Mouse (Mus musculus): ENCODE measurements around the gene Mvd. TPM values are rescaled to one million over a fixed set of nuclear protein-coding genes. Genes with fewer than 3 reads are reported as not detected.

Gene Mvd
- polyA plus RNA-seq, 1 experiment, result 6.3 TPM

- H3K4me3 ChIP-seq (replicated peaks; ENCODE audit: control insufficient read depth, low read depth, low read length), result no peak overlapping the region
- WGBS, result 75% methylated on average over 7 of the region's 7 CpGs
- no peaks in the 10 kb centered on the region; the same call in 1 of the 2 replicates for H3K4me1 ChIP-seq (ENCODE audit: control insufficient read depth, insufficient read depth, low read length)
- TF ChIP-seq POLR2A (IDR thresholded peaks at IDR 0.05; ENCODE audit: borderline replicate concordance, control insufficient read depth, low read depth, low read length), result no peak
- no peak for TF ChIP-seq CTCF (IDR thresholded peaks at IDR 0.05; ENCODE audit: control insufficient read depth, insufficient read depth, low read length)
- H3K27ac ChIP-seq (ENCODE audit: control insufficient read depth, insufficient read depth, low read depth, low read length, poor library complexity), result no peak overlapping the region
Observed at GRCm38 (mm10) chr8:122451161-122451703, 8.0 kb upstream of the Mvd start.

DNA sequence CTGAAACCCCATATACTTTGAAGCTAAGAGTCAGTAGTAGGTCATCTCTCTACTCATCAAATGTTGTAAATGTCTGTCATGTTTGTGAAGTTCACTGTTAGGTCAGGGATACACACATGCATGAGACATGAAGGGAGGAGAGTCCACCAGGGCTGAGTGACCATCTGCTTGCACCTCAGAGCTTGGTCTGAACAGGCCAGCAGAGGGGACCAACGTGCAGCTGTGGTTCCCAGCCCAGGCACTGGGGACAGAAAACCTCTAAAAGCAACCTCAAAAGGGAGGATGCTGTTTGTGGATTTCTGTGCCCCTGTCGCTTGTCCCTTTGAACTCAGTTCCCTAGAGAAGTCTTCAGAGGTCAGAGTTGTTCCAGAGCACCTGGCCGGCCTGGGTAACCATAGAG, 2.0 kb upstream of the Mvd start:
- 42% methylated on average over 3 of the region's 3 CpGs for WGBS
- peaks cover 2% of the 10 kb centered on the region; the same call in 1 of the 2 replicates for H3K4me1 ChIP-seq (ENCODE audit: control insufficient read depth, insufficient read depth, low read length)
- no peak overlapping the region for H3K27ac ChIP-seq (ENCODE audit: control insufficient read depth, insufficient read depth, low read depth, low read length, poor library complexity)
- no peak overlapping the region for H3K4me3 ChIP-seq (replicated peaks; ENCODE audit: control insufficient read depth, low read depth, low read length)
- TF ChIP-seq POLR2A (IDR thresholded peaks at IDR 0.05; ENCODE audit: borderline replicate concordance, control insufficient read depth, low read depth, low read length) (no peak), CTCF (IDR thresholded peaks at IDR 0.05; ENCODE audit: control insufficient read depth, insufficient read depth, low read length) (peak; percentile 28; the same call in 1 of the 2 replicates)

DNA sequence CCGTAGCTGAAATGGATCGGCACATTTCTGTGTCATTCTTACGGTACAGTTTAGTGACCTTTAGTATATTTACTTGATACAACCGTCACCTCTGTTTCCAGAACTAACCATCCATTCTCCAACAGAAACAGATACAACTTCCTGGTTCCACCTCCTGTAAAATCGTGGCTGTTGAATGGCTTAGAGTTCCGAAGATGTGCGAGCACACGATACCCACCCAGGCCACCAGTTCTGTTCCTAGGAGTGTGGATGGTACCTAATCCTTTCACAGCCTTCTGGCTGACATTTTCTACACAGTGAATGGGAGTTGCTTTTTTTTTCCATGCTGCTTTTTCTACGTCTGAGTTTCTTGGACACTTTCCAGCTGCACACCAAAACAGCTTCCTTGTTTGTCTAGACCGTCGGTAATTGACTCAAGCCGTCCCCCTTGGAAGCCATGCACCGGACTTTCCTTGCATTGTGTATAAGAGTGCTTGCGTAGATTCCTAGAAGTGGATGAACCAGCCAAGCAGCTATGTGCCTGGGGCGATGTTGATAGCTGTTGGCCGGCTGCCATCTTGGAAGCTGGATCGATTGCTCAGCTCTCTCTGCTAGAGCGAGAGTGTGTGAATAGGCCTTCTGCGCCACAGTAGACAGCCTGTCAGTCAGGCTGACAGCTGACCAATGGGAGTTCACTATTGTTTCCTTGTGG, 981 bp upstream of the Mvd start:
- TF ChIP-seq POLR2A (IDR thresholded peaks at IDR 0.05; ENCODE audit: borderline replicate concordance, control insufficient read depth, low read depth, low read length), result no peak
- TF ChIP-seq CTCF (IDR thresholded peaks at IDR 0.05; ENCODE audit: control insufficient read depth, insufficient read depth, low read length), result no peak
- H3K4me3 ChIP-seq (replicated peaks; ENCODE audit: control insufficient read depth, low read depth, low read length), result peak overlapping the region; percentile 73
- peaks cover 3% of the 10 kb centered on the region; the same call in 1 of the 2 replicates for H3K4me1 ChIP-seq (ENCODE audit: control insufficient read depth, insufficient read depth, low read length)
- peak overlapping the region; percentile 27 for H3K27ac ChIP-seq (ENCODE audit: control insufficient read depth, insufficient read depth, low read depth, low read length, poor library complexity)
- WGBS, result under 1% methylated on average over 19 of the region's 19 CpGs

DNA sequence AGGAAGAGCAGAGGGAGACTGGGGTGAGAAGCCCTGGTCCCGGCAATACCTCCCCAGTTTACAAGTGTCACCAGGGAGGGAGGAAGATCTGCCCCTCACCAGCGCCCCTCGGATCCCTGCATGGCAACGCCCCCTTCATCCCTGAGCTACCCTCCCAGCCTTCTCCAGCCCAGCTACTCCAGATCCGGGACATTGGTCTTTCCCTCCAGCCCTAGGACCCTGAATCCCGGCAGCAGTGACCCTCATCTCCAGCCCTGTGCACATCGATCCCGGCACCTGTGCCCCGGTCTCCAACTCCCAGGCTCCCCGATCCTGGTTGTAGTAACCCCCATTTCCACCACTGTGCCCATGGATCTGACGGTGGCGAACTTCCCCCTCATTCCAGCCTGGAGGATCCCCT, 441 bp downstream of the Mvd start:
- Histone ChIP-seq H3K27ac (ENCODE audit: control insufficient read depth, insufficient read depth, low read depth, low read length, poor library complexity) (peak overlapping the region; percentile 31), H3K4me1 (ENCODE audit: control insufficient read depth, insufficient read depth, low read length) (peaks cover 5% of the 10 kb centered on the region; the same call in 1 of the 2 replicates), H3K4me3 (replicated peaks; ENCODE audit: control insufficient read depth, low read depth, low read length) (peak overlapping the region; percentile 73)
- no peak for TF ChIP-seq POLR2A (IDR thresholded peaks at IDR 0.05; ENCODE audit: borderline replicate concordance, control insufficient read depth, low read depth, low read length)
- WGBS, result 2% methylated on average over 12 of the region's 12 CpGs

GRCm38 (mm10) chr8:122442356-122442755, 866 bp downstream of the Mvd start:
- TF ChIP-seq POLR2A (IDR thresholded peaks at IDR 0.05; ENCODE audit: borderline replicate concordance, control insufficient read depth, low read depth, low read length), result no peak
- TF ChIP-seq CTCF (IDR thresholded peaks at IDR 0.05; ENCODE audit: control insufficient read depth, insufficient read depth, low read length), result no peak
- no peak overlapping the region for H3K27ac ChIP-seq (ENCODE audit: control insufficient read depth, insufficient read depth, low read depth, low read length, poor library complexity)
- no peak overlapping the region for H3K4me3 ChIP-seq (replicated peaks; ENCODE audit: control insufficient read depth, low read depth, low read length)
- peaks cover 7% of the 10 kb centered on the region; the same call in 1 of the 2 replicates for H3K4me1 ChIP-seq (ENCODE audit: control insufficient read depth, insufficient read depth, low read length)
- 61% methylated on average over 7 of the region's 7 CpGs for WGBS

- TF ChIP-seq POLR2A (IDR thresholded peaks at IDR 0.05; ENCODE audit: borderline replicate concordance, control insufficient read depth, low read depth, low read length) (no peak), CTCF (IDR thresholded peaks at IDR 0.05; ENCODE audit: control insufficient read depth, insufficient read depth, low read length) (no peak)
- Histone ChIP-seq H3K27ac (ENCODE audit: control insufficient read depth, insufficient read depth, low read depth, low read length, poor library complexity) (no peak overlapping the region), H3K4me3 (replicated peaks; ENCODE audit: control insufficient read depth, low read depth, low read length) (no peak overlapping the region), H3K4me1 (ENCODE audit: control insufficient read depth, insufficient read depth, low read length) (peaks cover 10% of the 10 kb centered on the region; the same call in 1 of the 2 replicates)
- 92% methylated on average over 1 of the region's 1 CpGs for WGBS
Observed at GRCm38 (mm10) chr8:122441326-122441725, 1.9 kb downstream of the Mvd start.

DNA sequence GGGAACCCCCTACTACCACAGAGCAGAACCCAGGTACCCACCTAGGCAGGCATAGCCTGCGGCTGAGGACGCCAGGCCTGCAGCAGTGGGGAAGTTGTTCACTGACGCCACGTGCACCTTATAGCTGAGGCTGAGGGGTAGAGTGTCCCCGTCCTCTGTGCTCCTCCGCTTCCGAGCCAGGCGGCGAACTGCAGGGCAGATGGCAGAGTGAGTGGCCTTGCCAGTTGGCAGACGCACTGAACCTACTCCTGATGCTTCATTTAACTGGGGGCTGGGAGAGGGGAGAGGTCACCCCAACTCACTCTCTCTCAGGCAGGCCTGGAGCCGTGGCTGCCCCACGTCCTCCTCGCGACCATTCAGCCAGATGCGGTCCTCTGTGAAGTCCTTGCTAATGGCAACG, 3.9 kb downstream of the Mvd start:
- Histone ChIP-seq H3K27ac (ENCODE audit: control insufficient read depth, insufficient read depth, low read depth, low read length, poor library complexity) (no peak overlapping the region), H3K4me1 (ENCODE audit: control insufficient read depth, insufficient read depth, low read length) (peaks cover 11% of the 10 kb centered on the region; the same call in 1 of the 2 replicates), H3K4me3 (replicated peaks; ENCODE audit: control insufficient read depth, low read depth, low read length) (no peak overlapping the region)
- 86% methylated on average over 16 of the region's 16 CpGs for WGBS
- TF ChIP-seq POLR2A (IDR thresholded peaks at IDR 0.05; ENCODE audit: borderline replicate concordance, control insufficient read depth, low read depth, low read length) (no peak), CTCF (IDR thresholded peaks at IDR 0.05; ENCODE audit: control insufficient read depth, insufficient read depth, low read length) (no peak)

GRCm38 (mm10) chr8:122437708-122438331, 5.4 kb downstream of the Mvd start:
- no peak for TF ChIP-seq POLR2A (IDR thresholded peaks at IDR 0.05; ENCODE audit: borderline replicate concordance, control insufficient read depth, low read depth, low read length)
- no peak for TF ChIP-seq CTCF (IDR thresholded peaks at IDR 0.05; ENCODE audit: control insufficient read depth, insufficient read depth, low read length)
- WGBS, result 63% methylated on average over 13 of the region's 13 CpGs
- H3K4me1 ChIP-seq (ENCODE audit: control insufficient read depth, insufficient read depth, low read length), result peaks cover 11% of the 10 kb centered on the region; the same call in 1 of the 2 replicates
- peak overlapping the region; percentile 60 for H3K27ac ChIP-seq (ENCODE audit: control insufficient read depth, insufficient read depth, low read depth, low read length, poor library complexity)
- H3K4me3 ChIP-seq (replicated peaks; ENCODE audit: control insufficient read depth, low read depth, low read length), result peak overlapping the region; percentile 43

Measured in bone marrow, adult 2 months (tissue).